Mouse (Mus musculus) gastrocnemius, adult 8-10 months (tissue): ENCODE data around the gene Twnk. TPM values are rescaled to one million over a fixed set of nuclear protein-coding genes. Genes with fewer than 3 reads are reported as not detected.

ENCODE experiments used
- DNase-seq, 2 experiments: peaks; one replicate each; pipeline ENCODE4 v3.0.0; 2022; ENCODE audit warnings: low spot score in 2 of 2
- total RNA-seq, 4 experiments: library from RNA; stranded (reverse); gene quantifications; 2 replicates each; pipeline ENCODE4 v1.2.4; 2022

Gene Twnk
- total RNA-seq, 4 experiments from 2014 or later, result 18.9 to 39.5 (median 21.9) TPM

DNA sequence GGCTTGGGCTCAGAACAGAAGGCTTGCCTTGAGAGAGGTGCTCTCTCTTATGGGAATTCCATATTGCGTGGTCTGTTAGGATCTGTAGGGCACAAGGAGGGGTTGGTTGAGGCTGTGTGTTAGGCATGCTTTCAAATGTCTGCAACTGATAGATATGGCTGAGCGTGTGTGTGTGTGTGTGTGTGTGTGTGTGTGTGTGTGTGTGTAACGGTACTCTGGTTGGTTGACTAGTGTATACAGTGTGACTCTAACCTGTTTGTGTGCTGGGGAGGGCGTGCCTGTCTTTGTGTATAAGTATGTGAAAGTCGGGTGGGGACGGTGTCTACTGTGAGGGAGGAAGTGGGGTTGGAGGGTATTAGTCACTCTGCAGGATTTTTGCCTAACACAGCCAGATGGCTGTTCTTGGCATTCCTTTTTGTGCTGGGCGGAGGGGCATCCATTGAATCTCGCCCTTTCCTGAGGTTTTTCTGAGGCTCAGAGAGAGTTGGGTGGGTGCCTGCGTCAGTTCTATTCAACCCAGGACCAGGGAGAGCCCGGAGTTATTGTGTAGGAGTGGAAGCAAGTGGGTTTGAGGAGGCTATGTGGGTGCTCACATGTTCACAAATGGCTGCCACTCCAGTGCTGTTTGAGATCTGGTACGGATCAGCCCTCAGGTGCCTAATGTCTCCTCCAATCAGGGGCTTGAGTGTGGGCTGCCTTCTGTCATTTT is 42.6 kb downstream of the Twnk start:
- no peak for DNase-seq

DNA sequence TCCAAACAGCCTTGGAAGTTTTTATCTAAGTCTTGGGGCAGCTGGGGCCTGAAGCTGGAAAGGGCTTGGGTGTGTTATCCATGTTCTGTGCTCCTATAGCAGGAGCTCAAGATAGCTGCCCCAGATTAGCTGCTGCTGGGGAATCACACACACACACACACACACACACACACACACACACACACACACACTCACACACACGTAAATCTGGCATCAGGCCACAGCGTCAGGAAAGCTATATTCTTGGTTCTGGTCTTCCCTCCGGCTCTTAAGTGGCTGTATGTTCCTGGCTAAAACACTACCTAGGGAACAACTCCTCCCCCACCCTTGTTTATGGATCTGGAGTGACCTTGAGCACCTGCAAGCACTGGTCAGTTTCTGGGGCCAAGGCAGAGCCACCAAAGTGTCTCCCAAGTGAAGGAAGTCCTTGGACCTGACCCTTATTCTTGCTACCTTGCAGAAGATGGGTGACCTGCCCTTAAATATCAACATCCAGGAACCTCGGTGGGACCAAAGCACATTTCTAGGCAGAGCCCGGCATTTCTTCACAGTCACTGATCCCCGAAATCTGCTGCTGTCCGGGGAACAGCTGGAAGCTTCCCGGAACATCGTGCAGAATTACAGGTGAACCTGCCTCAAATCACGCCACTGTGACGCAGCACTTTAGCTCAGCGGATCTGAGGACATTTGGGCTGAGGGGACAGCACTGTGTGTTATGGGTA is 43.3 kb downstream of the Twnk start:
- DNase-seq, result no peak

DNA sequence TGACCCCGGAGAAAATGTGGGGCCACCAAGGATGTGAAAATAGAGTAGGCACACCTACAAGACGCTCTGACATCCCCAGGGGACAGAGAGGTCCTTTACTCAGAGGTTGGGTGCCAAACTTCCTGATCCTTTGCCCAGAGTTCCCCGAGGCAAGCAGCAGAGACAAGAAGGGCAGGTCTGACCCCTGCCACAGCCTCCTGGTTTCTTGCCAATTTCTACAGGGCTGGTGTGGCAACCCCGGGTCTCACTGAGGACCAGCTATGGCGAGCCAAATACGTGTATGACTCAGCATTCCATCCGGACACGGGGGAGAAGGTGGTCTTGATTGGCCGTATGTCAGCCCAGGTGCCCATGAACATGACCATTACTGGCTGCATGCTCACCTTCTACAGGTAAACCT is 44.1 kb downstream of the Twnk start:
- DNase-seq, result no peak

DNA sequence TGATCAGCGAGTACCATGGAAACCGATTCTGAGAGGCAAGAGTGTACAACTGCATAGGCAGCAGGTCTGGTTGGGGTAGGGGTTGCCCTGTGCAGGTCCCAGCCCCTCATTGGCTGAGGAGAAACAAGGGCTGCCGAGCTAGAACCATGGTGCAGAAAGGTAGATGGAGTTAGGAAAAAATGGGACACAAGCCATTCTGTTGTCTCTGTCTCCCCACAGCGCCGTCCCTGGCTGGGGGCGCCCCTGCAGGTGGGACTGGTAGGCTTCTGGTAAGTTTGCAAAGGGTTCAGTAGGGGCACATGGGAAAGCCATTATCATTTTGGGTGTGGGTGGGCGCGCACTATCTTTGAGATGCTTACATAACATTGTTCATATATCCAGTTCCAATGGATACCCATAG is 48.0 kb downstream of the Twnk start:
- DNase-seq, result no peak

DNA sequence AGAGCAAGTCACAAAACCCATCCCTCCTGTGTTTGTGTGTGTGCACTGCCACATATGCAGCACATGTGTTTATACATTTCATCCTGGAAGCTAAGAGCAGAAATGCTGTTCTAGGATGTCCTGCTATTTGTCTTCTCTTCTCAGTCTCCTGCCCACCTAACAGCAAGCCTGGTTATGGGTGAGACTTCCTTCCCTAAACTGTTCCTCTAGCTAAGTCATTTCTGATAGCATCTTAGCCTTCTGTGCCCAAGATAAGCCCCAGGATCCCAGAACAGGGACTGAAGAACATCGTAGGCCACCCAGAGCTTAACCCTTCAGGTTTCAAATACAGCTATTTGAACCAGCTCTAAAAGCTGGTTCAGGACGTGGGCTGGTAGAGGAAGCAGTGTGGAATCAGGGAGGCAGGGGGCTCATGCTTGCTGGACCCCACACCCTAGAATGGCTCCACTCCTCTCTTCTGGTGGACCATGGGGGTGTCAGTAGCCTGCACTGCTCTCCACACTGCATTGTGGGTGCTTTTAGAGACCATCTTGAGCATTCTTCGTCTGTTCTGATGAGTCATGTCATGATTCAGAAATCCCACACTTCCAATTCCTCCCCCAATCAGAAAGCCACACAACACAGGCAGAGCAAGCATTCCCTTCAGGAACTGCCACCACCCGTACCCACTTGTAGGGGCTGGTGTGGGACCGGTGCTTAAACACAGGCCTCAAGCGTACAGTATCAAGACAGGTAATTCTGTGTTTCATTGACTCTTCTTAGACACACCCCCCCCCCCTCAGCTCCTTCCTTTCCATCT is 49.6 kb downstream of the Twnk start:
- DNase-seq, result no peak

DNA sequence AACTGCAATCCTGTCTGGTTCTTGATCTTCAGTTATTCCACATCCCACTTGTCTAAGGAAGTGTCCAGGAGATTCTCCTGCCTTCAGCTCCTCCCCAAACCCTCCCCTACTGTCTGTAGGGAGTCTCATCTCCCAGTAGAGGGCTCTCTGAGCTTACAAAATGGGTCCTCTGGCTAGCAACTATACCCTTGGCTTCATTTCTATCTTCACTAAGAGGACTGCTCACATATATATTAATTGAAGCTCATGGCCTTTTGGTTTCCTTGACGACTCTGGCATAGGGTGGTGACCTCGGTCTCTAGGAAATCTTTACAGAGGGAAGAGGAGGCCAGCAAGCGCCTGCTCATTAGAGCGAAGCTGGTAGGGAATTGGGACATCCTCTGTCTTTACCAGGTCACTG is 50.9 kb downstream of the Twnk start:
- no peak for DNase-seq

DNA sequence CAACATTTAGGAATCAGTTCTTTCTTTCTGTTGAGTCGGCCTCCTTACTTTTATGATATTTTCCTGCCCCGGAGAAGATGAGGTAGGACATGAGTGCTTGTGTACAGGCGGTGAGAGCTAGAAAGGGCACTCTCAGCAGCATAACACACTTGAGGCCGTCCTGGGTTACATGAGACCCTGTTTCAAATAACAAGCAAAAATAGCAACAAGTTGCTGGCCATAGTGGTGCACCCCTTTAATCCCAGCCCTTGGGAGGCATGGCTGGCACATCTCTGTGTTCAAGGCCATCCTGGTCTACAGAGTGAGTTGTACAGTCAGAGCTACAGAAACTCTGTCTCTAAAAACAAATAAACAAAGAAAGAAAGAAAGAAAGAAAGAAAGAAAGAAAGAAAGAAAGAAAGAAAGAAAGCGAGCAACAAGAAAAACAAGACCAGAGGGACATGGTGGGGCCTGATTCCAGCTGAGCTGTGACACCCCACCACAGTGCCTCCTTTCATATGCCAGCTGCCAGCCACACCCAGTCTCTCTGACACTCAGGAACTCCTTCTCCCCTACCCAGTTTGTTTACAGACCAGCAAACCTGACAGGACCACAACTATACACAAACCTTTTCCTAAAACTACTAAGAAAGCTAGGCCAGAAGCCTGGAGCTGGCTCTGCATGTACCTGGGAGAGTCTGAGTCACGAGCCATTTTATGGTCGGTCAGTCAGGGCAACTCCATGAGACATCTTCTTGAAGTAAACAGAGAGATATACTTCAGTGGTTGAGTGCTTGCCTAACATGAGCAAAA is 51.6 kb downstream of the Twnk start:
- DNase-seq, result no peak

DNA sequence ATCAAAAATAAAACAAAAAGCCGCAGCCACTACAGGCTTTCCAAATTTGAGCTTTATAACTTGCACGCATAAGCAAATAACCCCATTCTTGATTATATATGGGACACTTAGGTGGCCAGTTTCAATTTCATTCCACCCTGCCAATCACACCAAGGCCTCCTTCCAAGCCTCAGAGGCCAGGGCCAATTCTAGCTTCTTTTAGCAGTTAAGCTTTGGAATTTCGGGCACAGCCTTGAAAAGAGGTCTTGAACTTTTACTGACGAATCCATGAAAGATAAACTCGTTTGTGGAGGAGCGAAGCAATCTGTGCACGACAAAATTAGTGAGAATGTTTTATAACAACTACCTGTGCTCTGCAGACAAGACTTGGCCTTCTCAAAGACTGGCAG is 52.3 kb downstream of the Twnk start:
- no peak for DNase-seq

- peak; percentile 88 to 90 for DNase-seq
Observed at GRCm38 (mm10) chr19:45058113-45058839, 52.8 kb downstream of the Twnk start.

GRCm38 (mm10) chr19:45058841-45059240 is 53.4 kb downstream of the Twnk start:
- no peak for DNase-seq

Other genes with a start within 250 kb of the Twnk start
- not detected for gene Pax2, start 249.6 kb upstream of the Twnk start, total RNA-seq
- 10 to 100 TPM; 10.9 to 13.7 (median 11.0) TPM for gene Slf2, start 74.5 kb upstream of the Twnk start, total RNA-seq
- under 1 TPM; 0.13 to 0.41 (median 0.21) TPM for gene Sema4g, start 16.6 kb upstream of the Twnk start, total RNA-seq
- gene Mrpl43, start 779 bp downstream of the Twnk start, total RNA-seq, result 10 to 100 TPM; 30.2 to 36.4 (median 34.1) TPM
- 10 to 100 TPM; 17.9 to 25.9 (median 20.5) TPM for gene Lzts2, start 8.8 kb downstream of the Twnk start, total RNA-seq
- 1 to 10 TPM; 2.9 to 5.4 (median 4.1) TPM for gene Pdzd7, start 40.1 kb downstream of the Twnk start, total RNA-seq
- 10 to 100 TPM; 21.2 to 25.8 (median 22.7) TPM for gene Sfxn3, start 41.8 kb downstream of the Twnk start, total RNA-seq
- gene Kazald1, start 69.6 kb downstream of the Twnk start, total RNA-seq, result 1 to 10 TPM; 5.3 to 9.2 (median 7.1) TPM
- not detected for gene Tlx1, start 145.0 kb downstream of the Twnk start, total RNA-seq
- 10 to 100 TPM; 59.4 to 70.9 (median 64.3) TPM for gene Lbx1, start 230.1 kb downstream of the Twnk start, total RNA-seq